Mouse (Mus musculus): Measurements from ENCODE around the gene Olfr118. TPM values are rescaled to one million over a fixed set of nuclear protein-coding genes. Genes with fewer than 3 reads are reported as not detected.
"Not testable (repeated sequence)": the region's sequence is repeated elsewhere in the genome, so short reads cannot be mapped to it uniquely, and the experiment has no call there.

Olfr118 gene
- not detected in 2 replicates for polyA plus RNA-seq (2012; rRNA removed)

GRCm38 (mm10) chr17:37666688-37667087, at the start of gene Olfr118:
Gene Olfr118, plus strand, starts transcription at chr17:37666988.
- no peak for DNase-seq (ENCODE audit: low spot score)

GRCm38 (mm10) chr17:37627009-37627408, 39.8 kb upstream of the Olfr118 start, which contains the start of the genes Olfr115 and Olfr116:
Gene Olfr115, minus strand, starts transcription at chr17:37627109.
Gene Olfr116, minus strand, starts transcription at chr17:37627199.
- DNase-seq (ENCODE audit: low spot score), result no peak

DNA sequence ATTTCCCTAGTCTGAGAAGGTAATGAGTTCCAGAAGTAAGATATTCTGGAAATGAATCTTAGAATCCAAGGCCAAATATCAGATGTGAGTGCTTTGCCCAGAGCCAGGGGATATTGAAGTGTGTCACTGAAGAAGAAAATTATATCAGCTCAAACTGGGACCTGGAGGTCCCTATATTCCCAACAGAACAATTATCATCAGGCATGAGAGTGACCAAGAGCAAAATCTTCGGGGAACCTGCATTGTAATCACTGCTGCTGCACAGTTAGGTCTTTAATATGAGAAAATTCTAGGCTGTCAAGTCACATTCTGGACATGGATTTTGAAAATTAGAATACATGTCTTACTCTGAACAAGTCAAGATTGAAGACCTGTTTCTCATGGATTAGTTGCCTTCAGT, 3.1 kb upstream of the Olfr118 start, which contains the start of gene Olfr117:
Gene Olfr117, minus strand, starts transcription at position 101 of the 400 bp plus-strand sequence.
- DNase-seq (ENCODE audit: low spot score), result no peak

DNA sequence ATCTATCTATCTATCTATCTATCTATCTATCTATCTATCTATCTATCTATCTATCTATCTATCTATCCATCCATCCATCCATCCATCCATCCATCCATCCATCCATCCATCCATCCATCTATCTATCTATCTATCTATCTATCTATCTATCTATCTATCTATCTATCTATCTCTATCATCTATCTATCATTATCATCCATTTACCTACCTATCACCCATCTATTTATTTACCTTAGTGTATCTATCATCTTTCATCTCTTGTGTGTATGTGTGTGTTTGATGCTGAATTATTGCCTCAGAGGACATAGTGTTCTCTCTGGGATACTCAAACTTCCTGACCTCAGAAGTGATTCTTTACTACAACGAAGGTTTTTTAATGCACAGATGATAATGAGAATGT, 29.5 kb downstream of the Olfr118 start, which contains the start of gene Olfr119:
Gene Olfr119, plus strand, starts transcription at position 301 of the 400 bp plus-strand sequence.
- not testable (repeated sequence) for DNase-seq (ENCODE audit: low spot score)

- no peak for DNase-seq (ENCODE audit: low spot score)
Observed at GRCm38 (mm10) chr17:37721508-37721907, 54.7 kb downstream of the Olfr118 start, which contains the start of gene Olfr120. Gene Olfr120, plus strand, starts transcription at chr17:37721808.

Other genes starting within 250 kb of the Olfr118 start
- not detected in 2 replicates for gene Olfr108, start 221.5 kb upstream of the Olfr118 start, polyA plus RNA-seq (2012; rRNA removed)
- gene Olfr109, start 208.1 kb upstream of the Olfr118 start, polyA plus RNA-seq (2012; rRNA removed), result not detected in 2 replicates
- 0.35 and 0.47 TPM in 2 replicates for gene H2-M2, start 183.4 kb upstream of the Olfr118 start, polyA plus RNA-seq (2012; rRNA removed)
- not detected in 2 replicates for gene Olfr110, start 174.5 kb upstream of the Olfr118 start, polyA plus RNA-seq (2012; rRNA removed)
- gene Olfr111, start 159.0 kb upstream of the Olfr118 start, polyA plus RNA-seq (2012; rRNA removed), result 0.03 and 0.04 TPM in 2 replicates
- gene Olfr112, start 97.5 kb upstream of the Olfr118 start, polyA plus RNA-seq (2012; rRNA removed), result not detected in 2 replicates
- not detected in 2 replicates for gene Olfr113, start 89.3 kb upstream of the Olfr118 start, polyA plus RNA-seq (2012; rRNA removed)
- not detected in 2 replicates for gene Olfr114, start 74.2 kb upstream of the Olfr118 start, polyA plus RNA-seq (2012; rRNA removed)
- gene Olfr115, start 39.9 kb upstream of the Olfr118 start, polyA plus RNA-seq (2012; rRNA removed), result not detected in 2 replicates
- gene Olfr116, start 39.8 kb upstream of the Olfr118 start, polyA plus RNA-seq (2012; rRNA removed), result not detected in 2 replicates
- gene Olfr117, start 3.2 kb upstream of the Olfr118 start, polyA plus RNA-seq (2012; rRNA removed), result not detected in 2 replicates
- not detected in 2 replicates for gene Olfr119, start 29.6 kb downstream of the Olfr118 start, polyA plus RNA-seq (2012; rRNA removed)
- not detected in 2 replicates for gene Olfr120, start 54.8 kb downstream of the Olfr118 start, polyA plus RNA-seq (2012; rRNA removed)
- not detected in 2 replicates for gene Olfr121, start 81.9 kb downstream of the Olfr118 start, polyA plus RNA-seq (2012; rRNA removed)
- not detected in 2 replicates for gene Olfr122, start 101.6 kb downstream of the Olfr118 start, polyA plus RNA-seq (2012; rRNA removed)
- not detected in 2 replicates for gene Olfr123, start 126.5 kb downstream of the Olfr118 start, polyA plus RNA-seq (2012; rRNA removed)
- gene Olfr124, start 132.9 kb downstream of the Olfr118 start, polyA plus RNA-seq (2012; rRNA removed), result not detected in 2 replicates
- gene Olfr125, start 166.0 kb downstream of the Olfr118 start, polyA plus RNA-seq (2012; rRNA removed), result not detected in 2 replicates
- not detected in 2 replicates for gene Olfr126, start 180.5 kb downstream of the Olfr118 start, polyA plus RNA-seq (2012; rRNA removed)
- gene Olfr127, start 233.4 kb downstream of the Olfr118 start, polyA plus RNA-seq (2012; rRNA removed), result not detected in 2 replicates